ENCODE assay signal across 8 mouse cellular contexts in genomic region chr15:3996267-3997010, GRCm38 (mm10). TPM values are rescaled to one million over a fixed set of nuclear protein-coding genes. Genes with fewer than 3 reads are reported as not detected.
DNase-seq lines count a peak whose midpoint lies in the region; ATAC-seq and TF ChIP-seq lines count a peak whose summit lies in the region.

No protein-coding gene starts in this region.

- peaks cover 7% of the 10 kb centered on the region; the same call in 1 of the 2 replicates for H3K4me1 ChIP-seq in lung, embryonic 16.5 days (replicated peaks; ENCODE audit: control insufficient read depth, insufficient read depth, low read length)
- peaks cover 8% of the 10 kb centered on the region for H3K4me1 ChIP-seq in embryonic facial prominence, embryonic 13.5 days
- H3K4me1 ChIP-seq in intestine, postnatal 0 days (replicated peaks; ENCODE audit: control insufficient read depth, insufficient read depth, low read length) = no peaks in the 10 kb centered on the region
- H3K4me1 ChIP-seq in olfactory bulb, adult 2 months (ENCODE audit: control insufficient read depth, insufficient read depth, low read length) = no peaks in the 10 kb centered on the region

- WGBS in lung, embryonic 16.5 days = 15% methylated on average over 14 of the region's 14 CpGs
- WGBS in embryonic facial prominence, embryonic 13.5 days = 17% methylated on average over 14 of the region's 14 CpGs
- 20% methylated on average over 14 of the region's 14 CpGs for WGBS in intestine, postnatal 0 days
- WGBS in olfactory bulb, adult 2 months = 7% methylated on average over 14 of the region's 14 CpGs

- H3K9me3 ChIP-seq in lung, embryonic 16.5 days (ENCODE audit: control insufficient read depth, low read length) = no peaks in the 10 kb centered on the region
- no peaks in the 10 kb centered on the region for H3K9me3 ChIP-seq in embryonic facial prominence, embryonic 13.5 days
- H3K9me3 ChIP-seq in intestine, postnatal 0 days (ENCODE audit: control insufficient read depth) = no peaks in the 10 kb centered on the region

- peak overlapping the region; percentile 71 for H3K9ac ChIP-seq in lung, embryonic 16.5 days (ENCODE audit: low read length)
- H3K9ac ChIP-seq in embryonic facial prominence, embryonic 13.5 days = peak overlapping the region; percentile 73
- H3K9ac ChIP-seq in intestine, postnatal 0 days (ENCODE audit: low read depth, low read length) = peak overlapping the region; percentile 57

- H3K36me3 ChIP-seq in lung, embryonic 16.5 days (ENCODE audit: control insufficient read depth, insufficient read depth, low read length) = peaks cover 7% of the 10 kb centered on the region; the same call in 1 of the 2 replicates
- H3K36me3 ChIP-seq in embryonic facial prominence, embryonic 13.5 days = peaks cover 8% of the 10 kb centered on the region
- H3K36me3 ChIP-seq in intestine, postnatal 0 days (ENCODE audit: control insufficient read depth, insufficient read depth) = peaks cover 5% of the 10 kb centered on the region; the same call in 1 of the 2 replicates

- ATAC-seq in lung, embryonic 16.5 days (ENCODE audit: low read depth) = no peak
- ATAC-seq in embryonic facial prominence, embryonic 13.5 days (ENCODE audit: insufficient number of reproducible peaks, insufficient read depth, low FRiP score, low TSS enrichment, low read depth) = no peak
- ATAC-seq in intestine, postnatal 0 days = peak; percentile 11
- no peak for ATAC-seq in megakaryocyte progenitor cell, adult 5-6 weeks (replicated peaks; ENCODE audit: poor library complexity)

- no peak for DNase-seq in lung, postnatal 25 days (ENCODE audit: low spot score)
- no peak for DNase-seq in adrenal gland, postnatal 10 days
- DNase-seq in urinary bladder, postnatal 14 days (ENCODE audit: low spot score) = no peak

- peak overlapping the region; percentile 88 for H3K4me3 ChIP-seq in lung, embryonic 16.5 days (ENCODE audit: low read length)
- peak overlapping the region; percentile 78 for H3K4me3 ChIP-seq in embryonic facial prominence, embryonic 13.5 days
- peak overlapping the region; percentile 89 for H3K4me3 ChIP-seq in intestine, postnatal 0 days (ENCODE audit: low read depth, low read length)
- H3K4me3 ChIP-seq in olfactory bulb, adult 2 months (ENCODE audit: insufficient read depth, low read depth, low read length) = peak overlapping the region; percentile 69

- peak overlapping the region; percentile 92 for H3K27ac ChIP-seq in lung, embryonic 16.5 days (ENCODE audit: low read length)
- peak overlapping the region; percentile 95 for H3K27ac ChIP-seq in embryonic facial prominence, embryonic 13.5 days
- H3K27ac ChIP-seq in intestine, postnatal 0 days (ENCODE audit: low read depth, low read length) = peak overlapping the region; percentile 89
- H3K27ac ChIP-seq in olfactory bulb, adult 2 months (ENCODE audit: insufficient read depth, low read depth, low read length) = peak overlapping the region; percentile 93

- no peaks in the 10 kb centered on the region for H3K27me3 ChIP-seq in lung, embryonic 16.5 days (ENCODE audit: control insufficient read depth, insufficient read depth, low read depth, low read length)
- no peaks in the 10 kb centered on the region for H3K27me3 ChIP-seq in embryonic facial prominence, embryonic 13.5 days
- no peaks in the 10 kb centered on the region for H3K27me3 ChIP-seq in intestine, postnatal 0 days (replicated peaks; ENCODE audit: control insufficient read depth, insufficient read depth, low read length)

- no peak for TF ChIP-seq CTCF in intestine, postnatal 0 days (IDR thresholded peaks at IDR 0.05; ENCODE audit: low read depth)
- no peak for TF ChIP-seq CTCF in olfactory bulb, adult 2 months (IDR thresholded peaks at IDR 0.05; ENCODE audit: insufficient read depth, low read depth, low read length)

- H3K4me2 ChIP-seq in lung, embryonic 16.5 days (ENCODE audit: low read depth, low read length) = peak overlapping the region; percentile 81
- H3K4me2 ChIP-seq in embryonic facial prominence, embryonic 13.5 days = peak overlapping the region; percentile 74
- peak overlapping the region; percentile 67 for H3K4me2 ChIP-seq in intestine, postnatal 0 days (replicated peaks; ENCODE audit: low read depth)

- no peak for TF ChIP-seq POLR2A in olfactory bulb, adult 2 months (IDR thresholded peaks at IDR 0.05; ENCODE audit: insufficient read depth, low read depth, low read length)

RNA-seq across cellular contexts. Expression of gene AW549877, which starts 0.9 kb away (rescaled TPM):
- polyA plus RNA-seq in lung, embryonic 16.5 days (2015; fragmentation: Nextera tagmentation; extraction: Ambion mirVana) = 33.8 and 34.7 TPM in 2 replicates
- polyA plus RNA-seq in embryonic facial prominence, embryonic 13.5 days (2015; fragmentation: Nextera tagmentation; extraction: Ambion mirVana) = 29.7 and 36.0 TPM in 2 replicates
- polyA plus RNA-seq in intestine, postnatal 0 days (2015; fragmentation: Nextera tagmentation; extraction: Ambion mirVana) = 13.5 and 15.4 TPM in 2 replicates
- not detected in 2 replicates for polyA plus RNA-seq in olfactory bulb, adult 2 months (2012; ENCODE audit: insufficient read depth, insufficient read length, low replicate concordance, missing spikeins)
- 10 to 100 TPM; 42.2 to 56.5 TPM for total RNA-seq in adrenal gland, postnatal 10 days (2021)
- total RNA-seq in megakaryocyte progenitor cell, adult 5-6 weeks (2015) = 32.1 and 35.4 TPM in 2 replicates
- 6.7 and 9.9 TPM in 2 replicates for total RNA-seq in megakaryocyte progenitor cell, adult 5-6 weeks (2017)

RNA-seq across cellular contexts. Expression of gene Fbxo4, which starts 17.1 kb away (rescaled TPM):
- polyA plus RNA-seq in lung, embryonic 16.5 days (2015; fragmentation: Nextera tagmentation; extraction: Ambion mirVana) = 11.3 and 13.2 TPM in 2 replicates
- polyA plus RNA-seq in embryonic facial prominence, embryonic 13.5 days (2015; fragmentation: Nextera tagmentation; extraction: Ambion mirVana) = 9.8 and 10.6 TPM in 2 replicates
- 18.8 and 19.2 TPM in 2 replicates for polyA plus RNA-seq in intestine, postnatal 0 days (2015; fragmentation: Nextera tagmentation; extraction: Ambion mirVana)
- not detected in 2 replicates for polyA plus RNA-seq in olfactory bulb, adult 2 months (2012; ENCODE audit: insufficient read depth, insufficient read length, low replicate concordance, missing spikeins)
- total RNA-seq in adrenal gland, postnatal 10 days (2021) = 10 to 100 TPM; 15.3 to 20.9 TPM
- total RNA-seq in megakaryocyte progenitor cell, adult 5-6 weeks (2015) = 8.8 and 10.7 TPM in 2 replicates
- 7.8 and 9.2 TPM in 2 replicates for total RNA-seq in megakaryocyte progenitor cell, adult 5-6 weeks (2017)

RNA-seq across cellular contexts. Expression of gene Oxct1, which starts 29.7 kb away (rescaled TPM):
- polyA plus RNA-seq in lung, embryonic 16.5 days (2015; fragmentation: Nextera tagmentation; extraction: Ambion mirVana) = 222 and 248 TPM in 2 replicates
- 230 and 267 TPM in 2 replicates for polyA plus RNA-seq in embryonic facial prominence, embryonic 13.5 days (2015; fragmentation: Nextera tagmentation; extraction: Ambion mirVana)
- polyA plus RNA-seq in intestine, postnatal 0 days (2015; fragmentation: Nextera tagmentation; extraction: Ambion mirVana) = 44.9 and 49.6 TPM in 2 replicates
- polyA plus RNA-seq in olfactory bulb, adult 2 months (2012; ENCODE audit: insufficient read depth, insufficient read length, low replicate concordance, missing spikeins) = 209 TPM in 1 of 2 replicates, not detected in the other
- total RNA-seq in adrenal gland, postnatal 10 days (2021) = 100 to 1,000 TPM; 130 to 134 TPM
- total RNA-seq in megakaryocyte progenitor cell, adult 5-6 weeks (2015) = 74.1 and 83.8 TPM in 2 replicates
- 257 and 287 TPM in 2 replicates for total RNA-seq in megakaryocyte progenitor cell, adult 5-6 weeks (2017)

Comparison
In these comparisons a context has a peak if more than half of its experiments do, and no peak if none do; other contexts are left out.
1. RNA of gene Fbxo4, which starts 17.1 kb away (polyA plus RNA-seq): 18.8 to 19.2 TPM in intestine, postnatal 0 days, 11.3 to 13.2 TPM in lung, embryonic 16.5 days and 9.8 to 10.6 TPM in embryonic facial prominence, embryonic 13.5 days; not detected in olfactory bulb, adult 2 months; every median in the first group is over 10 times any median in the second.
2. Peak in every context shown above with its lines, with median percentiles within 50 percentile points of each other: H3K27ac ChIP-seq, H3K4me2 ChIP-seq, H3K4me3 ChIP-seq and H3K9ac ChIP-seq.